Mouse (Mus musculus) thymus, adult 2 months (tissue): Measurements from ENCODE around the gene Dmrta2.

ENCODE experiments used
- CTCF ChIP-seq: fragments of 200-500 bp; IDR thresholded peaks from 2 replicates; pipeline ENCODE4 v1.5.1; 2012; ENCODE audit warnings: mild to moderate bottlenecking, control low read depth, low read length, moderate library complexity, borderline replicate concordance; ENCODE audit not compliant: control insufficient read depth, poor library complexity, insufficient read depth; ENCODE audit errors: extremely low read depth
- POLR2A ChIP-seq: fragments of 200-500 bp; IDR thresholded peaks from 2 replicates; pipeline ENCODE4 v1.6.1; 2012; ENCODE audit warnings: mild to moderate bottlenecking, low read length, control low read depth, moderate library complexity; ENCODE audit not compliant: control insufficient read depth, poor library complexity, insufficient read depth; ENCODE audit errors: extremely low read depth

DNA sequence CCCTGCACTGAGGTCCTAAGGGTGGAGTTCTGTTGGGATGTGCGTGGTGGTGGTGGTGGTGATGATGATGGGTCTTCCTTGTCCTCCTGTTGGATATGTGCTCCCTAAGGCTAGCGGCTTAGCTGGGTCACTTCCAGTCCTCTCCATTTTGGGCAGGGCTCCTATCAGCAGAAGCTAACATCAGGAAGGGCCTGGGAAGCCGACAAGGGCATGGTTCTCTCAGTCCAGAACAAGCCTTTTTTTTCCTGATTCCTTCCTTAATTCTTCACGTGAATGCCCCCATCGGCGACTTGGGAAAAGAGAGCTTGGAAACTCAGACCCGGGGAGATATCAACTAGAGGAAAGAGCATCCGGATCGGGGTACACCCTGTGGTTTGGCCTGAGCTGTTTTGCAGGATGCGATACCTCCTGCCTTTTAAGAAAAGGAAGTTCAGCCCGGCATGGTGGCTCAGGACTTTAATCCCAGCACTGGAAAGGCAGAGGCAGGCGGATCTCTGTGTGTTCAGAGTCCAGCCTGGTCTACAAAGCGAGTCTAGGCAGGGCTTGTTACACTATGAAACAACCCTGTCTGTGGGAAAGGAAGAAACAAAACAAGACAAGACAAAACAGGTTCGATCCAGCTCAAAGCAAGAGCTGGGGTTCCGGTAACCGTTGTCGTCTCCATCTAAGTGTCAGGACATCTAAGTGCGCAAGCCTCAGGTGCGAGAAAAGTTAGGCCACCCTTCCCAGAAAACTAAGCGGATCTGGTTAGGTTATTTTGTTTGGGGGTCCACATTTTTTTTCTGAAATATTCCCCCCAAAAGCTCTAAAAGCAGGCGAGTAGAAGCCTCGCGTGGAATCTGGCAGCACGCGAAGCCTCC, 2.2 kb upstream of the Dmrta2 start:
- TF ChIP-seq POLR2A (no peak), CTCF (no peak)
